Mouse (Mus musculus): ENCODE results near the gene Rpusd2.
A peak's percentile ranks its signal among the peaks of the same experiment; 100 is the strongest.

The Rpusd2 gene

GRCm38 (mm10) chr2:119035397-119035745, 781 bp downstream of the Rpusd2 start:
- no peak for DNase-seq

GRCm38 (mm10) chr2:119040882-119041281, 6.3 kb downstream of the Rpusd2 start:
- peak; percentile 45 for DNase-seq

GRCm38 (mm10) chr2:119045163-119045562, 10.6 kb downstream of the Rpusd2 start:
- DNase-seq = no peak

GRCm38 (mm10) chr2:119046649-119047611, 12.3 kb downstream of the Rpusd2 start, which contains the start of gene Knl1:
Knl1 (plus strand) TSS chr2:119047119.
- peak; percentile 96 for DNase-seq

- no peak for DNase-seq
These were observed 13.3 kb downstream of the Rpusd2 start for GRCm38 (mm10) chr2:119047849-119048248.

- no peak for DNase-seq
These were observed 15.6 kb downstream of the Rpusd2 start for GRCm38 (mm10) chr2:119050132-119050650.

GRCm38 (mm10) chr2:119060139-119060538, 25.5 kb downstream of the Rpusd2 start:
- DNase-seq = no peak

GRCm38 (mm10) chr2:119072397-119072796, 37.8 kb downstream of the Rpusd2 start:
- DNase-seq = no peak

GRCm38 (mm10) chr2:119086156-119086555, 51.6 kb downstream of the Rpusd2 start:
- no peak for DNase-seq

Data from right cerebral cortex, postnatal 4 days (tissue).